Mouse (Mus musculus) spleen, adult 12 weeks (tissue): Measurements from ENCODE around the gene Patz1.

ENCODE experiments used
- DNase-seq: peaks from one replicate; pipeline ENCODE4 v3.0.0; 2022; ENCODE audit warnings: low spot score

Gene Patz1

GRCm38 (mm10) chr11:3292711-3293249 lies 4.1 kb downstream of the Patz1 start:
- no peak for DNase-seq

DNA sequence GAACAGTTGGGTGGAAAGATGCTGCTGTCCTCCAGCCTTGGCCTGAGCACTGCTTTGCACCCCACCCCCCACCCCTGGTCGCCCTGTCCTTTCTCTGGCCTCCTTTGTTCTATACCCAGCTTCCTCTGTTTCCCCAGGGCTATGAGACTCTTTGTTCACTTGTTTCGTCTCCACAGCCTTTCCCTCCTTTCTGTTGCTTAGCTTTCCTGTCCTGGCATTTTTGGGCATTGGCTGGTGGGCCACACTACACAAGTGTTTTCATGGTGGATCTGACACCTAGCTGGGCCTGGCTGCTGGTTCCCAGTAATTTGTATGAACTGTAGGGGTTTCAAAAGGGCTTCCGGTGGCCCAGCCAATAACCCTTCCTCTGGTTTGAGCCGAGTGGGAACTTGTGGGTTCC lies 4.7 kb downstream of the Patz1 start:
- DNase-seq = no peak

- DNase-seq = no peak
Observed at GRCm38 (mm10) chr11:3294641-3295040, 6.0 kb downstream of the Patz1 start.

DNA sequence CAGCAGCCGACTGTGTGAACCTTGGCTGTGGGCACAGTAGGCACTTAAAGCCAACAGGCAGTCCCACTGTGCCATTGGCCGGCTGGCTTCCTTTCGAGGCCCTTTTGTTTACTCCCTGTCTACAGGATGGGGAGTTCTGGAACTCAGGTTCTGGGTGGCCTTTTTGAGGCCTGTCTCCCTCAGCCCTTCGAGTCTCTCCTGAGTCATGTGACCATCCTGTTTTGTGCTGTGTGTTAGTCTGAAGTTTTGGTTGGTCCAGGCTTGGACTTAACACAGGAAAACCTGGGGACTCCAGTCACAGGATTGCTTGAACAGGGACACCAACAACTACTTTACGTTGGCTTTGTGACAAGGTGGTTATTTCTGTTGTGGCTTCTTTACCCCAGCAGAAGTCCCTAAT lies 7.4 kb downstream of the Patz1 start:
- no peak for DNase-seq

DNA sequence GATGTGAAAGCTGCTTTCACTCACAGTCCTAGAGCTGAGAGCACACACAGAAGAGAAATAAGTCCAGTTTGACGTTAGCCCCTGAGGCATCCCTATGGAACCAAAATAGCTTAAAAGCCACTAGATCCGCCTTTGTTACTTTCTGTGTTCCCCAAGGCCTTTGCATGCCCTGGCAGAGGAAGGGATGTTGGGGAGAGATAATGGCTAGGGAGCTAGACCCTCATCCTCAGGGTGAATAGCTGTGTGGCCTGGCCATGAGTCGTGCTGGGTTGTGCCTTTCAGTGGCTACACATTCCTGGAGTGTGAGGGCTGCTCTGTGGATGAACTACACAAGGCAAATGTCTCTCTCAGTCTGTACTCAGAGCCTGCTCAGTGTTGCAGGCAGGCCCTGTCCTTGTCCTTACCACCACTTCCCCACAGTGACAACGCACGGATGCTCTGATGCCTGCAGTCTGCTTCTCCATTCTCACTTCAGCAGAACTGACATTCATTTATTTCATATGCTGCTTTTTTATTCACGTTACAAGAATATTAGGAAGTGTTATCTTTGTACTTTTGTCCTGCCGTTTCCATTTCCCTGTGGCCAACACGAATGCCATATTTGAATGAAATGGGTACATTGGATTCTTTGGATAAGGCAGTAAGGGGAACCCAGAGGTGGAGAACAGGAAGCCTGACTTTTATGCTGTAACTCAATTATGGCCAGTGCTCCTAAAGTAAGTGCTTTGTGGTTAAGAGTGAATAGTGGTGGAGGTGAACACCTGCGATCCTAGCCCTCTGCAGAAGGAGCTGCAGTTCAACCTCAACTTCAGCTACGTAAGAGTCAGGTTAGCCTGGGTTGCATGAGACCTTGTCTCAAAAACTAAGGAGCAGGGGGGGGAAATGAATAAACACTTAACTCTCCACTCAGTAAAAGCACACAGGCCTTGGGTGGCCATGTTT lies 9.5 kb downstream of the Patz1 start:
- DNase-seq = no peak

- DNase-seq = no peak
Observed at GRCm38 (mm10) chr11:3298813-3299185, 10.1 kb downstream of the Patz1 start.

DNA sequence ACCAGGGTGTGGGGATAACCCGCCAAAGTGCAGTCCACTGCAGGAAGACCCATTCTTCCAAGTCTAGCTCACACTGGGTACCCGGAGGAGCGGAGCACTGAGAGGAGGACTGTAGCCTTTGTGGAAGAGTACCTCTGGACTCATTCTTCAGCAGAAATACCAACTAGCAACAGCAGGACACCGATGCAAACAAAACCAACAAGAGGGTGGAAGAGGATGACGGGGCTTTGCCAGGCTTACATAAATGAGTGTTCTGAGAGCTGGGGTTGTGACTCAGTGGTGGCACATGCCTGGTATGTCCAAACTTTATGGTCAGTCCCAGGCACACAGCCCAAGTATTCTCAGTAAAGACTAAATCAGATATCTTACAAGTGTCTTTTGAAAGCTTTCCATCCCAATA lies 12.4 kb downstream of the Patz1 start:
- DNase-seq = no peak

DNA sequence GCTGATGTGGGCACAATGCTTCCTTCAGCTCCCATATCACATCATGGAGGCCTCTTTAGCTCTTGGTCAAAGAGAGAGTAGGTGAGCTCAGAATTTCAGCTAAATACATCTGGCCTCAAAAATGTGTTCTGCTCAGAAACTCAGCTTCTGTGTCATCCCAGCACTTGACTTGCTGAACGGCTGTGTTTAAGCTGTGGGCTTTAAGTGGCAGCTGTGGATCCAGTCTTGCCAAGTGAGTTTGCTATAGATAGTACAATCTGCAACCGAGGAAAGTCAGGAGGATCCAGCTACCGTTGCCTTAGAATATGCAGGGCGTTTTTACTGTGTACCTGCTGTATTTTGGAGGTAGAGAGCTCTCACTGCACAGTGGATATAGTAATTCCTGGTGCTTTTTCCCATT lies 13.7 kb downstream of the Patz1 start:
- DNase-seq = no peak

DNA sequence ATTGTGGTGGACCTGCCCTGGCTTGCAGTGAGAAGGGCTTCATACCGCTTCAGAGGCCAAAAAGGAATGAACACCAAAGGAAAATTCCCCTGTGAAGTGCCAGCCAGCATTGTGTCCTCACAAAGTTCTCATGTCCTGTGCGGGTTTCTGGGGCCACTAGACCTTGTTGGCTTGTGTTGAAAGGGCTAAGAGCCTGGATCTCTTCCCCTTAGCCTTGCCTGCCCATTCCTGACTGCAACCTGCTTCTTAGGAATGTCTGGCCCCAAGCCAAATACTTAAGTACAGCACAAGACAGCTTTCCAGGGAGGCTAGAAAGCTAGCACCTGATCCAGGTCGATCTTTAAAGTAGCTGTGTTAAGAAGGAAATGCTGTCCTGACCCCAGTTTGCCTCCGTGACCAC lies 14.1 kb downstream of the Patz1 start:
- DNase-seq = no peak

- no peak for DNase-seq
Observed at GRCm38 (mm10) chr11:3305821-3306220, 17.1 kb downstream of the Patz1 start.

DNA sequence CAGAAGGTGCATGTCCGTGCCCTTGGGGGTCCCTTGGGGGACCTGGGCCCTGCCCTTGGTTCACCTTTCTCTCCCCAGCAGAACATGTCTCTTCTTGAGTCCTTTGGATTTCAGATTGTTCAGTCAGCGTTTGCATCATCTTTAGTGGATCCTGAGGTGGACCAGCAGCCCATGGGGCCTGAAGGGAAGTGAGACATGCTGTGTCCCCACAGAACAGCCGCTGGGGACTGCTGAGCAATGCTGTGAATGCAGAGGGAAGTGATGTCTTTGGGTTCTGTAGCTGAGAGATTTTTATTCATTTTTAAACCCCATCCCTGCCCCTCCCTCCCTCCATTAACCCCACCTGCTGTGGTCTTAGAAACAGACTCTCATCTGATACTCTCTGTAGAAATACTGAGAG lies 19.2 kb downstream of the Patz1 start:
- DNase-seq = no peak

DNA sequence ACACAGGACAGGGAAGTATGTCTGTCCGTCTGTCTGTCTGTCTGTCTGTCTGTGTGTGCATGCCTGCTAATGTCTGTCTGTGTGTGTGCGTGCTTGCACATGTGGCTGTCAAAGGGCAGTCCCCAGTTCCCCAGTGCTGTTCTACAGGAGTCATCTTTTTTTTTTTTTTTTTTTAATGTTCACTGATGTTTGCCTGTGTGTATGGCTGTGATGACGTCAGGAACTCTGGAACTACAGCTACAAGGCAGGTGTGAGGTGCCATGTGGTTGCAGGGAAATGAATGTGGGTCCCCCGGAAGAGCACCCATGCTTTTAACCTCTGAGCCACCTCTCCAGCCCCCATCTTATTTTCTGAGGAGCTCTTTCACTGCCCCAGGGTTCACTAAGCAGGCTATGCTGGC lies 21.2 kb downstream of the Patz1 start:
- no peak for DNase-seq

GRCm38 (mm10) chr11:3310789-3311585 lies 22.3 kb downstream of the Patz1 start:
- DNase-seq = no peak

- DNase-seq = no peak
Observed at GRCm38 (mm10) chr11:3311586-3312347, 23.1 kb downstream of the Patz1 start.

- DNase-seq = no peak
Observed at GRCm38 (mm10) chr11:3313294-3313693, 24.6 kb downstream of the Patz1 start.

DNA sequence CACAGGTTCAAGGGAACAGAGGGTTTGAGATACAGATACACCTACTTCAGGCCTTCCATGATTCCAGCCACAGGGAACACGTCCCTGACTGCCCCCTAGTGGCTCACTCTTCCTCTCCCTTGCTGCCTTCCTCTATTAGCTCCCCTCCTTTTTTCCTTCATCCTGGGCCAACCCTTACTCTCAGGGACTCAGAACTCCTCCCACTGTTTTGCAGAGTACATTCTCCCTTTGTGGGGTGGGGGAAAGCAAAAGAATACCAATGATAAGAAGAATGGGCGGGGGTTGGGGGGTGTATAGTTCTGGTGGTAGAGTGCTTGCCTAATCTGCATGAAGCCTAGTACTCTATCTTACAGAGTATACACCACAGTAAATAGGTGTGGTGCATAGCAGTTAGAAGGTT lies 25.5 kb downstream of the Patz1 start:
- DNase-seq = no peak

DNA sequence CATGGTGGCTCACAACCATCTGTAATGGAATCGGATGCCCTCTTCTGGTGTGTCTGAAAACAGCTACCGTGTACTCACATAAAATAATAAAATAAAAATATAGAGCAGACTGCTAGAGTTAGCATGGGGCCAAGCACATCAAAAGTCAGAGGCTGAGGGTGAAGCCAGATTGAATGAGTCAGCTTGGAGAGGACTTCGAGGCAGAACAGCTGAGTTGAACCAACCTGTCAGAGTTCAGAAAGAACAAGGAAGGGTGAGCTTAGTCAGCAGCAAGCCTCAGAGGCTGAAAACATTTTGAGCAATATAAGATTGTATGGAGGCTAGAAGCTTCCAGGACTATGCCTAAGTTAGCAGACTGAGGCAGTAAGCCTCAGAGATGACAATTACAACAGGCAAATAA lies 29.6 kb downstream of the Patz1 start:
- no peak for DNase-seq

DNA sequence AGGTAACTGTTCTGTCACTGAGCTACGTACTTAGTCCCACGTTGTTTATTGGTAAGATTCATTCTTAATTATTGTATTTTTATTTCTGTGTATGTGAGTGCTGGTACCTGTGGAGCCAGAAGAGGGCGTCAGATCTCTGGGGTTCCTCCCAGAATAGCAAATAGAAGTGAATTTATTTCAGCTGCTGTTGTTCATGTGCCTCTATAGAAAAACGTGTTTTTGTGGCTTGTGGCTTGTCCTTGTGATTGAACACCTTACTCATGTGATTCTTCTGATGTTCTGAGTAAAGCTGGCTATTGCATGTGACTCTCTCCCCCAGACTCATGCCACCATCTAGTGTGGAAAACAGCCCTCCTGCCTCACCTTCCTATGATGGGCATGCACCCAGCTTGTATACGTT lies 39.6 kb downstream of the Patz1 start:
- DNase-seq = no peak

DNA sequence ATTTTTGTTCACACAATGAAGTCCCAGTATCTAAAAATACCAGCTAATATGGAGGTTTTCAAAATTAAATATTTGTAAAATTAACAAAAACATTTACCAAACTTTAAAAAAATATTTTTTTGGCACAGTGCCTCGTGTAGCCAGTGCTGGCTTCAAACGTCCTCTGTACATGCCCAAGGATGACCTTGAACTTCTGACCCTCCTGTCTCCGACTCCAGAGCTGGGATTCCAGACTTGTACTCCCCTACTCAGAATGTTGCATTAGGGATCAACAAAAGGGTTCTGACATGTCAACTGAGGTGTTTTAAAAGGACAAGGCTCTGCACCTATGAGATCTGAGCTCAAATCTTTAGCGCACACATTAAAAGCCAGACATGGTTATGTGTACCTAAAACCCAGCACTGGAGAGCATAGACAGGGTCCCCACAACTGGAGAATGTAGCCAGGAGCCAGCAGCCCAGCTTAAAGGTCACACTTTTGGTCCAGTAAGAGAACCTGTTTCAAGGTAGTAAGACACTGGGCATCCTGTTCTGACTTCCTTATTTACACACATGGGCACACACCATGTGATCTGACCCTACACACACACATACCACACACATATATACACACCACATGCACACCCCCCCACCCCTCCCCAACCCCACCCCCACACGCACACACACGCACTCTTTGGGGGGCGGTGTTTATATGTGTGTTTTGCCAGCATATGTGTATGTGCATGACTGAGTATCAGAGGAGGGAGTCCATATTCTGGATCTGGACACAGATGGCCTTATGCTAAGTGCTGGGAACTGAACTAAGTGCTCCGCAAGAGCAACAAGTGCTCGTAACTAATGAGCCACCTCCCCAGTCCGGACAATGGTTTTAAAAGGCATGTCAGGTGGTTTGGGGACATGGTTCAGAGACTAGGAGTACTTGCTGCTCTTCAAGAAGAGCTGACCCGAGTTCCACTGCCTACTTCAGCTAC lies 40.4 kb downstream of the Patz1 start:
- no peak for DNase-seq

GRCm38 (mm10) chr11:3329891-3330451 lies 41.3 kb downstream of the Patz1 start, which contains the start of gene Pik3ip1:
Pik3ip1 (plus strand) TSS chr11:3330401.
- DNase-seq = no peak

GRCm38 (mm10) chr11:3330566-3330965 lies 41.9 kb downstream of the Patz1 start:
- peak; percentile 50 for DNase-seq
